Mouse (Mus musculus): Measurements from ENCODE around the gene Lbhd1. TPM values are rescaled to one million over a fixed set of nuclear protein-coding genes. Genes with fewer than 3 reads are reported as not detected.
"Not testable (repeated sequence)": the region's sequence is repeated elsewhere in the genome, so short reads cannot be mapped to it uniquely, and the experiment has no call there.

Lbhd1 gene
- polyA plus RNA-seq (2015; fragmentation: Nextera tagmentation; extraction: Ambion mirVana), result 81.2 and 113 TPM in 2 replicates

- H3K4me3 ChIP-seq (replicated peaks), result no peak within 1 kb of the TSS
- peaks cover 35% of the 10 kb centered on the region for H3K4me1 ChIP-seq (replicated peaks)
- ATAC-seq (ENCODE audit: low read depth) (no peak), DNase-seq (no peak)
- 69% methylated on average over 3 of the region's 3 CpGs for WGBS (ENCODE audit: insufficient replicate concordance)
- H3K4me2 ChIP-seq, result no peak within 1 kb of the TSS
- no peaks in the 10 kb centered on the region for H3K9me3 ChIP-seq (replicated peaks)
- no peak within 1 kb of the TSS for H3K9ac ChIP-seq
- H3K27me3 ChIP-seq, result no peaks in the 10 kb centered on the region
- no peak within 1 kb of the TSS for H3K27ac ChIP-seq
- no peaks in the 10 kb centered on the region for H3K36me3 ChIP-seq
These were observed at the start of gene Lbhd1, which contains the start of gene Gm49403 for GRCm38 (mm10) chr19:8883616-8884015. Gene Lbhd1, plus strand, starts transcription at chr19:8883732. Gene Gm49403, plus strand, starts transcription at chr19:8883930.

GRCm38 (mm10) chr19:8836327-8836726 is 47.2 kb upstream of the Lbhd1 start:
- H3K4me3 ChIP-seq (replicated peaks); H3K9me3 ChIP-seq (replicated peaks); H3K27me3 ChIP-seq; H3K4me2 ChIP-seq; H3K9ac ChIP-seq; ATAC-seq (ENCODE audit: low read depth); DNase-seq: not testable (repeated sequence)
- Histone ChIP-seq H3K36me3 (peaks cover 50% of the 10 kb centered on the region), H3K27ac (peak overlapping the region; percentile 93), H3K4me1 (replicated peaks) (peaks cover 44% of the 10 kb centered on the region)
- WGBS (ENCODE audit: insufficient replicate concordance), result 91% methylated on average over 10 of the region's 10 CpGs

- Histone ChIP-seq H3K9ac (peak within 1 kb of the TSS; percentile 87), H3K4me1 (replicated peaks) (peaks cover 46% of the 10 kb centered on the region), H3K27ac (peak within 1 kb of the TSS; percentile 93), H3K4me3 (replicated peaks) (peak within 1 kb of the TSS; percentile 75), H3K27me3 (no peaks in the 10 kb centered on the region), H3K4me2 (peak within 1 kb of the TSS; percentile 91), H3K36me3 (peaks cover 42% of the 10 kb centered on the region), H3K9me3 (replicated peaks) (no peaks in the 10 kb centered on the region)
- DNase-seq, result peak; percentile 75
- ATAC-seq (ENCODE audit: low read depth), result peak; percentile 73
- under 1% methylated on average over 38 of the region's 38 CpGs for WGBS (ENCODE audit: insufficient replicate concordance)
These were observed 46.2 kb upstream of the Lbhd1 start, which contains the start of gene Bscl2 for GRCm38 (mm10) chr19:8837251-8837791. Gene Bscl2, plus strand, starts transcription at chr19:8837467.

DNA sequence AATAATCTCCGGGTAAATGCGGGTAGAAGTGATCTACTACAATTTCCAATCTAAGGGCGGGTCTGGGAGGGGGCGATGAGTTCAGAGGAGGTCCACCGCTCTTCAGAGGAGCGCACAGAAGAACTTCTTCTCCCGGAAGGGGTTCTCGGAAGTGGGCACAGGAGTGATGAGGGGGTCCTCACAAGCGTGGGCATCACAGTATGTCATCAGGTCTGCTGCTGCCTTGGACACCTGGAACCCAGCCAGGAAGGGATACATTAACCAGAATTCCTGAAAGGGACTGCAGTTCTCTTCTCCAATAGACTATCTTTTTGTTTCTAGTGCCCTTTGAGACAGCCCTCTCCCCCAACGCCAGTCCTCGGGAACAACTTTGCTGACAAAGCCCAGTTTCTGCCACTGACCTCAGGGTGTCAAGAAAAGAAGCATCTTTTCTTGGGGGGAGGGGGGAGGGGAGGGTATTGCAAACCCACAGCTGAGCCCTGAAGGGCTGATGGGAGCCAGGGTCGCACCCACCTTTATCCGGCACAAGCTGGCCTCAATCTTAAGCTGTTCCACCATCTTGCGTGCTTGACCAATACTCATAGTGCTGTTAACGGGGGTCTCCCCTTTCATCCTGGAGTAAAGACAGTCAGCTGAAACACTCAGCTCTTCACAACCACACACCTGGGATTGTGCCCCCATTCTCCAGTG is 45.3 kb upstream of the Lbhd1 start:
- peaks cover 34% of the 10 kb centered on the region for H3K36me3 ChIP-seq
- H3K9ac ChIP-seq, result peak overlapping the region; percentile 87
- no peaks in the 10 kb centered on the region for H3K27me3 ChIP-seq
- peak overlapping the region; percentile 75 for H3K4me3 ChIP-seq (replicated peaks)
- ATAC-seq (ENCODE audit: low read depth) (0 out of 2 replicates have a peak, but pooled peaks have one; percentile 5), DNase-seq (no peak)
- H3K27ac ChIP-seq, result peak overlapping the region; percentile 93
- 25% methylated on average over 15 of the region's 15 CpGs for WGBS (ENCODE audit: insufficient replicate concordance)
- peaks cover 46% of the 10 kb centered on the region for H3K4me1 ChIP-seq (replicated peaks)
- H3K4me2 ChIP-seq, result peak overlapping the region; percentile 91
- no peaks in the 10 kb centered on the region for H3K9me3 ChIP-seq (replicated peaks)

- ATAC-seq (ENCODE audit: low read depth) (no peak), DNase-seq (no peak)
- no peaks in the 10 kb centered on the region for H3K27me3 ChIP-seq
- H3K4me3 ChIP-seq (replicated peaks), result peak within 1 kb of the TSS; percentile 75
- H3K27ac ChIP-seq, result peak within 1 kb of the TSS; percentile 93
- 72% methylated on average over 11 of the region's 11 CpGs for WGBS (ENCODE audit: insufficient replicate concordance)
- H3K9ac ChIP-seq, result peak within 1 kb of the TSS; percentile 87
- H3K4me1 ChIP-seq (replicated peaks), result peaks cover 46% of the 10 kb centered on the region
- peaks cover 23% of the 10 kb centered on the region for H3K36me3 ChIP-seq
- peak within 1 kb of the TSS; percentile 91 for H3K4me2 ChIP-seq
- H3K9me3 ChIP-seq (replicated peaks), result no peaks in the 10 kb centered on the region
These were observed 44.2 kb upstream of the Lbhd1 start, which contains the start of gene Gng3 for GRCm38 (mm10) chr19:8839103-8839907. Gene Gng3, minus strand, starts transcription at chr19:8839194.

GRCm38 (mm10) chr19:8839908-8840791 is 43.4 kb upstream of the Lbhd1 start:
- Histone ChIP-seq H3K4me2 (peak overlapping the region; percentile 85), H3K4me3 (replicated peaks) (peak overlapping the region; percentile 69), H3K27ac (peak overlapping the region; percentile 67), H3K4me1 (replicated peaks) (peaks cover 49% of the 10 kb centered on the region), H3K9me3 (replicated peaks) (no peaks in the 10 kb centered on the region), H3K27me3 (no peaks in the 10 kb centered on the region), H3K9ac (peak overlapping the region; percentile 84), H3K36me3 (peaks cover 17% of the 10 kb centered on the region)
- WGBS (ENCODE audit: insufficient replicate concordance), result 25% methylated on average over 29 of the region's 29 CpGs
- DNase-seq, result peak; percentile 72
- peak; percentile 78 for ATAC-seq (ENCODE audit: low read depth)

DNA sequence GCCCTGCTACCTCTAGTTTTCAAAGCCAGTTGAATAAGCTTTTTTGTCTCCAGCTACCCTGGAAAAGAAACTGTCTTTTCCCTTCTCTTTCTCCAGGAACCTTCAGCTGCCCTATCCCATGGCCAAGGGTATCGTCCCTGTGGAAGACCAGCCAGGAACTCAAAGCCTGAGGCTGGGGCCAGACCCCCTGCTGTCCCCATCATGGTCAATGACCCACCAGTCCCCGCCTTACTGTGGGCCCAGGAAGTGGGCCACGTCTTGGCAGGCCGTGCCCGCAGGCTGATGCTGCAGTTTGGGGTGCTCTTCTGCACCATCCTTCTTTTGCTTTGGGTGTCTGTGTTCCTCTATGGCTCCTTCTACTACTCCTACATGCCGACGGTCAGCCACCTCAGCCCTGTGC is 42.5 kb upstream of the Lbhd1 start:
- peaks cover 19% of the 10 kb centered on the region for H3K36me3 ChIP-seq
- 77% methylated on average over 7 of the region's 7 CpGs for WGBS (ENCODE audit: insufficient replicate concordance)
- peaks cover 49% of the 10 kb centered on the region for H3K4me1 ChIP-seq (replicated peaks)

GRCm38 (mm10) chr19:8842961-8843360 is 40.6 kb upstream of the Lbhd1 start:
- H3K4me3 ChIP-seq (replicated peaks), result no peak overlapping the region
- no peaks in the 10 kb centered on the region for H3K27me3 ChIP-seq
- H3K9ac ChIP-seq, result no peak overlapping the region
- peaks cover 38% of the 10 kb centered on the region for H3K4me1 ChIP-seq (replicated peaks)
- H3K9me3 ChIP-seq (replicated peaks), result no peaks in the 10 kb centered on the region
- H3K36me3 ChIP-seq, result peaks cover 34% of the 10 kb centered on the region
- no peak overlapping the region for H3K4me2 ChIP-seq
- WGBS (ENCODE audit: insufficient replicate concordance), result 70% methylated on average over 6 of the region's 6 CpGs
- no peak overlapping the region for H3K27ac ChIP-seq
- no peak for ATAC-seq (ENCODE audit: low read depth)
- no peak for DNase-seq

More for the DNA sequence above, 42.5 kb upstream of the Lbhd1 start:
- DNase-seq, result no peak
- H3K4me3 ChIP-seq (replicated peaks), result peak overlapping the region; percentile 69
- peak overlapping the region; percentile 67 for H3K27ac ChIP-seq
- no peaks in the 10 kb centered on the region for H3K9me3 ChIP-seq (replicated peaks)
- H3K4me2 ChIP-seq, result peak overlapping the region; percentile 85
- ATAC-seq (ENCODE audit: low read depth), result no peak
- H3K27me3 ChIP-seq, result no peaks in the 10 kb centered on the region
- peak overlapping the region; percentile 84 for H3K9ac ChIP-seq

DNA sequence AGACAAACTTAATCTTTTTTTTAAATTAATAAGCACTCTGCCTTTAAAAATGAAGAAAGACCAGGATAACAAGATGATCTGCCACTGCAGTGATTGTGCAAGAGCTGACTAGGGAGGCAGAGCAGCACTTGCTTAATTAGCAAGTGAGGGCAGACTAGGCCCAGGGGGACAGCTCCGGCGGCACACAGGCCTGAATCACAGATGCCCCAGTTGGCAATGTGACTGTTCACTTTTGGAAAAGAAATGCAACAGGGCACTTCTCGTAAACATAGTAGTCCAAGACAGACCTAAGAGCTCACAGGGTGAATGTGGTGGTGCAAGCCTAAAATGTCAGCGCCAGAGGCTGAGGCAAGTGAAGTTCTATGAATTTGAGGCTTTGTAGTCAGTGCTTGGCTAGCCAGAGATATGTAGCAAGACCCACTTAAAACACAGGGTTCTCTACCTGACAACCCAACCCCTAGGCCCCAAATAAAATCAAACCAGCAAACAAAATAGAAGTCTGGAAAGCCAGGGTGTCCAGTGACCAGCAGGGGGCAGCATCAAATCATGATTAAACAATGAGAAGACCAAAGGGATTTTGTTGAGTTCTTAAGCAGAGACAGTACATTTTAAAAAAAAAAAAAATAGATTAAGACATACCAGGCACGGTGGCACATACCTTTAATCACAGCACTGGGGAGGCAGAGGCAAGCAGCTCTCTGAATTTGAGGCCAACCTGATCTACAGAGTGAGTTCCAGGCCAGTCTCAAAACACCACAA is 39.0 kb upstream of the Lbhd1 start:
- Histone ChIP-seq H3K36me3 (peaks cover 41% of the 10 kb centered on the region), H3K4me2 (no peak overlapping the region), H3K27me3 (no peaks in the 10 kb centered on the region), H3K9me3 (replicated peaks) (no peaks in the 10 kb centered on the region), H3K9ac (no peak overlapping the region), H3K27ac (no peak overlapping the region), H3K4me3 (replicated peaks) (no peak overlapping the region), H3K4me1 (replicated peaks) (peaks cover 22% of the 10 kb centered on the region)
- 57% methylated on average over 5 of the region's 5 CpGs for WGBS (ENCODE audit: insufficient replicate concordance)
- ATAC-seq (ENCODE audit: low read depth) (no peak), DNase-seq (peak; percentile 48)

DNA sequence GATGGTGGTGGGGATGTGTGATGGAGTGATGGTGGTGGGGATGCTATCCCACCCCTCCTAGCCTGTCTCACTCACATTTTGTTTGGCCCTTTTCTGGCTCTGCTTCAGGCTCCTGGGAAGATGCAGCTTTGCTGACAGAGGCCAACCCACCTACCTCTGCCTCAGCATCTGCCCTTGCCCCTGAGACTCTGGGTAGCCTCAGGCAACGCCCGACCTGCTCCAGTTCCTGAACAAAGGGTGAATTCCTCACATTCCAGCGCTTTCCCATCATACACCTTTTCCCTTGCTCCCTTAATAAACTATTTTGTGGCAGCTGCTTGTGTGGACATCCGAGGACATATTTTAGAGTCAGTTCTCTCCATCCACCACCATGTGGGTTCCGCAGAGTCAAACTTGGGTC is 35.2 kb upstream of the Lbhd1 start:
- WGBS (ENCODE audit: insufficient replicate concordance), result 75% methylated on average over 5 of the region's 5 CpGs
- no peak overlapping the region for H3K4me2 ChIP-seq
- peaks cover 38% of the 10 kb centered on the region for H3K36me3 ChIP-seq
- H3K4me3 ChIP-seq (replicated peaks), result no peak overlapping the region
- no peak overlapping the region for H3K27ac ChIP-seq
- H3K4me1 ChIP-seq (replicated peaks), result peaks cover 10% of the 10 kb centered on the region
- no peak for ATAC-seq (ENCODE audit: low read depth)
- H3K9me3 ChIP-seq (replicated peaks), result no peaks in the 10 kb centered on the region
- no peak for DNase-seq
- H3K9ac ChIP-seq, result no peak overlapping the region
- H3K27me3 ChIP-seq, result no peaks in the 10 kb centered on the region
